Mouse (Mus musculus) neural tube, embryonic 15.5 days (tissue): ENCODE measurements around the gene Pitx3. TPM values are rescaled to one million over a fixed set of nuclear protein-coding genes. Genes with fewer than 3 reads are reported as not detected.

Experiments used
- ATAC-seq: fragments of 200-750 bp; cut with Nextera tagmentation; 2 replicates; pipeline ENCODE4 v1.8.0; 2017; ENCODE audit warnings: mild to moderate bottlenecking, moderate TSS enrichment, moderate library complexity; ENCODE audit not compliant: low FRiP score
- H3K27ac ChIP-seq: fragments of 300-500 bp; sonication (generic); replicated peaks from 2 replicates; pipeline ENCODE4 v1.5.1; 2015; ENCODE audit warnings: mild to moderate bottlenecking, inconsistent platforms
- H3K27me3 ChIP-seq: fragments of 300-500 bp; sonication (generic); replicated peaks from 2 replicates; pipeline ENCODE4 v1.6.1; 2015; ENCODE audit warnings: inconsistent platforms
- H3K36me3 ChIP-seq: fragments of 300-500 bp; sonication (generic); 2 replicates; pipeline ENCODE4 v1.6.1; 2015; ENCODE audit warnings: inconsistent platforms
- H3K4me1 ChIP-seq: fragments of 300-500 bp; sonication (generic); 2 replicates; pipeline ENCODE4 v1.6.1; 2015; ENCODE audit warnings: inconsistent platforms
- H3K4me2 ChIP-seq: fragments of 300-500 bp; sonication (generic); 2 replicates; pipeline ENCODE4 v1.6.1; 2015; ENCODE audit warnings: inconsistent platforms, mild to moderate bottlenecking, moderate library complexity
- H3K4me3 ChIP-seq: fragments of 300-500 bp; sonication (generic); replicated peaks from 2 replicates; pipeline ENCODE4 v1.5.1; 2015; ENCODE audit warnings: mild to moderate bottlenecking, inconsistent platforms
- H3K9ac ChIP-seq: fragments of 300-500 bp; sonication (generic); replicated peaks from 2 replicates; pipeline ENCODE4 v1.6.1; 2015; ENCODE audit warnings: mild to moderate bottlenecking, inconsistent platforms
- H3K9me3 ChIP-seq: fragments of 300-500 bp; sonication (generic); replicated peaks from 2 replicates; pipeline ENCODE4 v1.6.1; 2016; ENCODE audit warnings: inconsistent platforms
- WGBS: fragments of 180-500 bp; shearing (Covaris S2); methylation state at CpG from one replicate; pipeline ENCODE4 v1.1.7; 2015; ENCODE audit warnings: mixed read lengths; 5-methylcytosine and 5-hydroxymethylcytosine counted together
- polyA plus RNA-seq: library from polyadenylated mRNA; unstranded; fragments of >200 nt; fragmentation: Nextera tagmentation; extraction: Ambion mirVana; gene quantifications from 2 replicates; pipeline ENCODE4 v1.2.1, GENCODE M21; 2015

Pitx3 gene
- polyA plus RNA-seq, 1 experiment from 2014 or later, result 0.32 TPM

DNA sequence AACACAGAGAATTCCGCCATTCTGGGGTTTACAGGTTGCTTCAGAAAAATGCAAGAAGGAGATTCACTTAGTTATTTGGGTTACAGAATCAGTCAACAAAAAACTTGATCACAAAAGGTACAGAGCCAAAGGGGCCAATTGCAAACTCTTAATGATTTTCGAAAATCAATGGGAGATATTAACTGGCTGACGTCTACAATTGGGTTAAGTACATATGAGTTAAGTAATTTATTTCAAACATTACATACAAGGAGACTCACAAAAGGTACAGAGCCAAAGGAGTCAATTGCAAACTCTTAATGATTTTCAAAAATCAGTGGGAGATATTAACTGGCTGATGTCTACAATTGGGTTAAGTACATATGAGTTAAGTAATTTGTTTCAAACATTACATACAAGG, 48.6 kb downstream of the Pitx3 start:
- H3K4me2 ChIP-seq, result no peak overlapping the region
- H3K27ac ChIP-seq, result no peak overlapping the region
- H3K9me3 ChIP-seq, result no peaks in the 10 kb centered on the region
- H3K4me3 ChIP-seq, result no peak overlapping the region
- H3K4me1 ChIP-seq, result no peaks in the 10 kb centered on the region
- H3K9ac ChIP-seq, result no peak overlapping the region
- no peaks in the 10 kb centered on the region for H3K27me3 ChIP-seq
- 94% methylated on average over 3 of the region's 3 CpGs for WGBS
- H3K36me3 ChIP-seq, result no peaks in the 10 kb centered on the region
- no peak for ATAC-seq

DNA sequence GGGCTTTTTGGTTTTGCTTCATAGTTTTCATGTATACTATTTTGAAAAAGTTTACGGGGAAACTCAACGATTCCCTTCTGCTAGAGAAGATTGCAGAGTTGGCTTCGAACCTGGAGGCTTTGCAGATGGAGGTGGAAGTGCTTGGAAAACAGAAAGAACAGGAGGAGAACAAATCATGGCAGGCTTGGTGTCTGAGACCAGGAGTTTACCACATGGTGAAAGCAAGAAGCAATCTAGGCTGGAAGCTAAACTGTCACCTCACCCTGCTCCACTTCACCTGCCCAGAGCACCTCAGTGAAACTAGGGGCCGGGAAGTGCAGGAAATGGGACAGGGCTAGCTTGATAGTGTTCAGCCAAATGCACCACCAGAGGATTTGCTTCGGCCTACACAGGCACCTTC, 51.7 kb downstream of the Pitx3 start:
- Histone ChIP-seq H3K27ac (no peak overlapping the region), H3K4me2 (no peak overlapping the region), H3K36me3 (no peaks in the 10 kb centered on the region), H3K4me1 (no peaks in the 10 kb centered on the region), H3K9ac (no peak overlapping the region), H3K9me3 (no peaks in the 10 kb centered on the region), H3K27me3 (no peaks in the 10 kb centered on the region), H3K4me3 (no peak overlapping the region)
- 87% methylated on average over 5 of the region's 5 CpGs for WGBS
- ATAC-seq, result no peak

DNA sequence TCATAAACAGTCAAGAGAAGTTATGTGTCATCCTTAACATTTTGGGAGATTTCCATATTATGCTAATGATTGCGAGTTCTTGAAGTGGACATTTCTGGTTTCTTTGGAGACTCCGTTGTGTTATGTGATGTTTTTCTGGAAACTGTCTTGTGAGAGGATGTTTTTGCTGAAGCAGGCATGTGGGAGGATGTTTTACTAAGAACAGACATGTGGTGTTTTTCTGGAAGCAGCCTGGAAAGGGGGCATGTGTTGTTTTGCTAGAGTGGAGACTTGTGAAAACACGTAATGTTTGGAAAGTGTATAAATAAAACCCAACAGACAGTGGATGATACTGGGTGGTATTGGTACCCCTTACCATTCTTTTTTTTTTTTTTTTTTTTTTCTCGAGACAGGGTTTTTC, 52.8 kb downstream of the Pitx3 start:
- ATAC-seq, result no peak
- no peaks in the 10 kb centered on the region for H3K4me1 ChIP-seq
- H3K36me3 ChIP-seq, result no peaks in the 10 kb centered on the region
- WGBS, result 96% methylated on average over 4 of the region's 4 CpGs
- no peak overlapping the region for H3K4me3 ChIP-seq
- H3K4me2 ChIP-seq, result no peak overlapping the region
- H3K27ac ChIP-seq, result no peak overlapping the region
- H3K9ac ChIP-seq, result no peak overlapping the region
- H3K9me3 ChIP-seq, result no peaks in the 10 kb centered on the region
- no peaks in the 10 kb centered on the region for H3K27me3 ChIP-seq

DNA sequence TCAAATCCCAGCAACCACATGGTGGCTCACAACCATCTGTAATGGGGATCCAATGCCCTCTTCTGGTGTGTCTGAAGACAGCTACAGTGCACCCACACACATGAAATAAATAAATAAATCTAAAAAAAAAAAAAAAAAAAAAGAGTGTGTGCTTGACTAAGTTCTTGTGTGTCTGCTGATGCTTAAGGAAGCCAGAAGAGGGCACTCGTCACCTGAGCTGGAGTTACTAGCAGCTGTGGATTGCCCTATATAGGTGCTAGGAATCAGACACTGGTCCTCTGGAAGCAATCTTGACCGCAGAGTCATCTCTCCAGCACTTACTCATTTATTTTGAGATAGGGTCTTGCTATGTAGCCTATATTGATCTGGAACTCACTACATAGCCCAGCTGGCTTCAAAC, 54.0 kb downstream of the Pitx3 start:
- Histone ChIP-seq H3K27ac (no peak overlapping the region), H3K9ac (no peak overlapping the region), H3K4me2 (no peak overlapping the region), H3K9me3 (no peaks in the 10 kb centered on the region), H3K36me3 (no peaks in the 10 kb centered on the region), H3K4me3 (no peak overlapping the region), H3K4me1 (no peaks in the 10 kb centered on the region), H3K27me3 (no peaks in the 10 kb centered on the region)
- WGBS, result 93% methylated on average over 2 of the region's 2 CpGs
- no peak for ATAC-seq

DNA sequence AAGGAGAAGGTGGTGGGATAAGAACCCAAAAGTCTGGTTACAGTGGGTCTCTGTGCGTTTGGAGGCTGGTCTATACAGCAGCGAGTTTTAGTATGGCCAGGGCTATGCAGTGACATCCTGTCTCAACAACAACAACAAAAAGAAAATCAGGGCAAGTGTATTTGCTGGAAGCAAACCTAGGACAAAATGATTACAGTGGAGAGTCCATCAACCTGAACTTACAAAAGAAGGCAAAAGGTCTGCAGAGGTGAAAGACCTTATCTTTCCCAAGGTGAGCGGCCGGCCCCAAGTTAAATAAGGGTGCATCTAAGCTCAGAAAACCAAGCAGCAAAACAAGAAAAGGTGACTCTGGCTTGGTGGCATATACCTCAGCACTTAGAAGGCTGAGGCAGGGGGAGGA, 56.5 kb downstream of the Pitx3 start:
- WGBS, result 91% methylated on average over 4 of the region's 4 CpGs
- ATAC-seq, result no peak

DNA sequence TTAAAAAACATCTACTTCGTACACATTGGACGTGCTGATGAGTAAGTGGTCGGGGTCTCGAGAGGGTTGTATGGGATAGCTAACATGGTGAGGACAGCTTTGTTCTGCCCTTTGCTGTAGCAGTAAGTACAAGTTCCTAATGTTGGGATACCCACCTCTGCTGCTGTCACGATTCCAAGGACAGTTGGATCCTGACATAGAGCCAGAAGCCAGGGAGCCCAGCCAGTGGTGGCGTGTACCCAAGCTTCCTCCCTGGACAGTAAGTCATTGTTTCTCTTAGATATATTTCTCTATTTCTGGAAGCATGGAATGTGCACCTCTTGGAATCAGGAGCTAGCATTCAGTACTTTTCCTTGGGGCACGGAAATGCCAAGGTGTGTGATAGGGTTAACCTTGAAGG, 60.3 kb downstream of the Pitx3 start:
- ATAC-seq, result no peak
- no peak overlapping the region for H3K4me2 ChIP-seq

More for the DNA sequence above, 56.5 kb downstream of the Pitx3 start:
- no peaks in the 10 kb centered on the region for H3K9me3 ChIP-seq
- H3K4me3 ChIP-seq, result no peak overlapping the region
- H3K4me1 ChIP-seq, result no peaks in the 10 kb centered on the region
- no peak overlapping the region for H3K27ac ChIP-seq
- H3K36me3 ChIP-seq, result no peaks in the 10 kb centered on the region
- no peak overlapping the region for H3K9ac ChIP-seq
- H3K27me3 ChIP-seq, result no peaks in the 10 kb centered on the region
- H3K4me2 ChIP-seq, result no peak overlapping the region

DNA sequence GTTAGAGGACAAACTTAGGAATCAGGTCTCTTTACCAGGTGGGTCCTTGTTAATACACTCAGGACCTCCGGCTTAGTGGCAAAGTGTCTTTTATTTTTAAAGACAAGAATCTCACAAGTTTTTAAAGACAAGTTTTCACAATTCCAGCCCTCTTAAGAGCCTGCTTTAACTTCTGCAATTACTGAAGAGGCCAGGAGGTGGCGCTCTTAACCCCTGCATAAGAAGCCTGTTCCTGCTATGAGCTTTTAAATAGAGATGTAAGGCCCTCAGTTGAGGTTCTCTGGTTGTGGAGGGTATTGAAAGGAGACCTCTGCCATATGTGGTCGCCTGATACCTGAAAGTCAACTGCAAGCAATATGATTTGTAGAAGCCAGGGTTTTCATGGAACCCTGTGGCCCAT, 61.8 kb downstream of the Pitx3 start:
- Histone ChIP-seq H3K27me3 (no peaks in the 10 kb centered on the region), H3K36me3 (peaks cover 43% of the 10 kb centered on the region), H3K4me3 (no peak overlapping the region), H3K4me2 (no peak overlapping the region), H3K9ac (no peak overlapping the region), H3K4me1 (no peaks in the 10 kb centered on the region), H3K9me3 (no peaks in the 10 kb centered on the region), H3K27ac (no peak overlapping the region)
- 55% methylated on average over 3 of the region's 3 CpGs for WGBS
- ATAC-seq, result no peak

More for the DNA sequence above, 60.3 kb downstream of the Pitx3 start:
- WGBS, result 81% methylated on average over 7 of the region's 7 CpGs
- Histone ChIP-seq H3K27me3 (no peaks in the 10 kb centered on the region), H3K4me1 (no peaks in the 10 kb centered on the region), H3K9ac (no peak overlapping the region), H3K36me3 (peaks cover 28% of the 10 kb centered on the region), H3K27ac (no peak overlapping the region), H3K4me3 (no peak overlapping the region), H3K9me3 (no peaks in the 10 kb centered on the region)

Other genes starting within 250 kb of the Pitx3 start
- 20.5 and 21.3 TPM in 2 replicates for gene Armh3, start 149.8 kb downstream of the Pitx3 start, polyA plus RNA-seq
- 5.4 and 7.8 TPM in 2 replicates for gene Hps6, start 144.8 kb downstream of the Pitx3 start, polyA plus RNA-seq
- 16.1 and 24.0 TPM in 2 replicates for gene Pprc1, start 103.4 kb downstream of the Pitx3 start, polyA plus RNA-seq
- gene Ldb1, start 103.1 kb downstream of the Pitx3 start, polyA plus RNA-seq, result 93.4 and 93.9 TPM in 2 replicates
- gene Nolc1, start 72.5 kb downstream of the Pitx3 start, polyA plus RNA-seq, result 59.4 and 67.9 TPM in 2 replicates
- gene Elovl3, start 16.4 kb downstream of the Pitx3 start, polyA plus RNA-seq, result 0.10 TPM in 1 of 2 replicates, not detected in the other
- gene Gbf1, start 4.2 kb upstream of the Pitx3 start, polyA plus RNA-seq, result 68.8 and 76.6 TPM in 2 replicates
- 2.4 and 10.0 TPM in 2 replicates for gene Nfkb2, start 156.0 kb upstream of the Pitx3 start, polyA plus RNA-seq
- 88.4 and 118 TPM in 2 replicates for gene Psd, start 178.8 kb upstream of the Pitx3 start, polyA plus RNA-seq
- gene Fbxl15, start 179.9 kb upstream of the Pitx3 start, polyA plus RNA-seq, result 44.0 and 52.3 TPM in 2 replicates
- 322 and 350 TPM in 2 replicates for gene Cuedc2, start 190.4 kb upstream of the Pitx3 start, polyA plus RNA-seq
- 13.2 and 13.9 TPM in 2 replicates for gene Mfsd13a, start 192.8 kb upstream of the Pitx3 start, polyA plus RNA-seq
- 2.4 and 2.7 TPM in 2 replicates for gene 2310034G01Rik, start 202.0 kb upstream of the Pitx3 start, polyA plus RNA-seq
- gene Actr1a, start 247.4 kb upstream of the Pitx3 start, polyA plus RNA-seq, result 281 and 314 TPM in 2 replicates
- 18.3 and 21.4 TPM in 2 replicates for gene Sufu, start 248.6 kb upstream of the Pitx3 start, polyA plus RNA-seq